Comparison of ENCODE assay signal across 11 mouse cellular contexts in genomic region chr7:141584048-141584841, GRCm38 (mm10). TPM values are rescaled to one million over a fixed set of nuclear protein-coding genes. Genes with fewer than 3 reads are reported as not detected.
A peak's percentile ranks its signal among the peaks of the same experiment; 100 is the strongest.
DNase-seq lines count a peak whose midpoint lies in the region; ATAC-seq and TF ChIP-seq lines count a peak whose summit lies in the region.
"Had no signal": no experiment of that assay in that cellular context is flagged by ENCODE, and none has a peak within 500 bp of the region (broad histone marks: within the 10 kb centered on the region; RNA-seq: fewer than 3 reads in every experiment).

No protein-coding gene starts in this region.

- 76% methylated on average over 4 of the region's 5 CpGs for WGBS in liver, embryonic 14.5 days (ENCODE audit: insufficient replicate concordance)

- no peaks in the 10 kb centered on the region for H3K9me3 ChIP-seq in ES-Bruce4 (replicated peaks; ENCODE audit: control insufficient read depth, insufficient read depth, low read length, poor library complexity, severe bottlenecking)
- no peaks in the 10 kb centered on the region for H3K9me3 ChIP-seq in liver, embryonic 14.5 days (ENCODE audit: control insufficient read depth, low read length)
- H3K9me3 ChIP-seq: heart, embryonic 13.5 days; hindbrain, embryonic 12.5 days had no signal

- ATAC-seq in liver, embryonic 14.5 days (ENCODE audit: insufficient read depth) = no peak

- no peaks in the 10 kb centered on the region for H3K36me3 ChIP-seq in ES-Bruce4 (ENCODE audit: control insufficient read depth, insufficient read depth, low read length, poor library complexity, severe bottlenecking)
- peaks cover 16% of the 10 kb centered on the region for H3K36me3 ChIP-seq in liver, embryonic 14.5 days (replicated peaks; ENCODE audit: control insufficient read depth, insufficient read depth, low read depth)

- no peak for TF ChIP-seq EP300 in ES-Bruce4 (IDR thresholded peaks at IDR 0.05; ENCODE audit: insufficient read depth, low read depth, low read length)
- TF ChIP-seq EP300 in liver, embryonic 14.5 days (IDR thresholded peaks at IDR 0.05; ENCODE audit: low read depth) = no peak

- peak; percentile 50 for TF ChIP-seq CTCF in ES-Bruce4 (IDR thresholded peaks at IDR 0.05; ENCODE audit: low read depth, low read length)
- peak; percentile 67 for TF ChIP-seq CTCF in liver, embryonic 14.5 days (IDR thresholded peaks at IDR 0.05; ENCODE audit: low read depth)

- H3K4me2 ChIP-seq in liver, embryonic 14.5 days (ENCODE audit: low read depth) = peak overlapping the region; percentile 72
- H3K4me2 ChIP-seq: heart, embryonic 13.5 days; hindbrain, embryonic 12.5 days had no signal

- H3K4me1 ChIP-seq in ES-Bruce4 (ENCODE audit: control insufficient read depth, insufficient read depth, low read length) = peaks cover 2% of the 10 kb centered on the region
- H3K4me1 ChIP-seq in liver, embryonic 14.5 days (replicated peaks; ENCODE audit: control insufficient read depth in 2 of 2, insufficient read depth in 2 of 2, low read length in 1 of 2) = peaks cover 56 to 64% of the 10 kb centered on the region in 2 experiments
- H3K4me1 ChIP-seq: hindbrain, embryonic 12.5 days had no signal

- no peak for TF ChIP-seq POLR2A in ES-Bruce4 (IDR thresholded peaks at IDR 0.05; ENCODE audit: insufficient read depth, low read length)

- H3K27ac ChIP-seq in ES-Bruce4 (ENCODE audit: insufficient read depth, low read length) = no peak overlapping the region
- peak overlapping the region; percentile 98 for H3K27ac ChIP-seq in liver, embryonic 14.5 days
- H3K27ac ChIP-seq: heart, embryonic 13.5 days; hindbrain, embryonic 12.5 days had no signal

- no peaks in the 10 kb centered on the region for H3K27me3 ChIP-seq in ES-Bruce4 (ENCODE audit: control insufficient read depth, insufficient read depth, low read length, poor library complexity, severe bottlenecking)
- H3K27me3 ChIP-seq in liver, embryonic 14.5 days (ENCODE audit: control insufficient read depth, insufficient read depth, low read length) = no peaks in the 10 kb centered on the region
- H3K27me3 ChIP-seq: heart, embryonic 13.5 days; hindbrain, embryonic 12.5 days had no signal

- H3K4me3 ChIP-seq in ES-Bruce4 (ENCODE audit: low read depth, low read length) = no peak overlapping the region
- H3K4me3 ChIP-seq in liver, embryonic 14.5 days (ENCODE audit: insufficient read depth in 1 of 2, low read depth in 2 of 2, low read length in 2 of 2) = no peak overlapping the region
- H3K4me3 ChIP-seq: heart, embryonic 13.5 days; hindbrain, embryonic 12.5 days had no signal

- DNase-seq in kidney, postnatal 25 days = peak; percentile 32 to 60
- no peak for DNase-seq in kidney, adult 18-20 months
- peak; percentile 12 for DNase-seq in NIH3T3 (ENCODE audit: low read depth)
- no peak for DNase-seq in liver, embryonic 14.5 days (ENCODE audit: low read depth in 3 of 3, low spot score in 3 of 3)
- DNase-seq in retina, postnatal 1 day = no peak
- no peak for DNase-seq in right cerebral cortex, adult 2 months (ENCODE audit: low spot score in 2 of 2)
- DNase-seq: adrenal gland, postnatal 10 days; lung, adult 18-20 months had no signal

- H3K9ac ChIP-seq in ES-Bruce4 (ENCODE audit: low read depth, poor library complexity, severe bottlenecking) = no peak overlapping the region
- H3K9ac ChIP-seq in liver, embryonic 14.5 days (replicated peaks) = peak overlapping the region; percentile 79
- H3K9ac ChIP-seq: heart, embryonic 13.5 days; hindbrain, embryonic 12.5 days had no signal

RNA-seq across cellular contexts. Expression of gene Ap2a2, which starts 22.3 kb away (rescaled TPM):
- 102 and 108 TPM in 2 replicates for polyA plus RNA-seq in ES-Bruce4 (2011; ENCODE audit: insufficient read depth, insufficient read length, low read depth, missing spikeins)
- 19.8 and 21.0 TPM in 2 replicates for polyA plus RNA-seq in liver, embryonic 14.5 days (2012; rRNA removed)
- 43.2 and 51.2 TPM in 2 replicates for polyA plus RNA-seq in liver, embryonic 14.5 days (2014; fragmentation: Nextera tagmentation; extraction: Ambion mirVana)

RNA-seq across cellular contexts. Expression of gene Chid1, which starts 44.6 kb away (rescaled TPM):
- polyA plus RNA-seq in ES-Bruce4 (2011; ENCODE audit: insufficient read depth, insufficient read length, low read depth, missing spikeins) = 14.9 and 16.7 TPM in 2 replicates
- 6.3 and 12.1 TPM in 2 replicates for polyA plus RNA-seq in liver, embryonic 14.5 days (2012; rRNA removed)
- 23.0 and 24.2 TPM in 2 replicates for polyA plus RNA-seq in liver, embryonic 14.5 days (2014; fragmentation: Nextera tagmentation; extraction: Ambion mirVana)

Comparison
In these comparisons a context has a peak if more than half of its experiments do, and no peak if none do; other contexts are left out.
1. DNase-seq: peak in kidney, postnatal 25 days (2 of 2) and NIH3T3 (single experiment); none in kidney, adult 18-20 months (single experiment), liver, embryonic 14.5 days (0 of 3), retina, postnatal 1 day (single experiment) and right cerebral cortex, adult 2 months (0 of 2).